Mouse (Mus musculus): Measurements from ENCODE around the gene B4galt4.
A peak's percentile ranks its signal among the peaks of the same experiment; 100 is the strongest.

DNA sequence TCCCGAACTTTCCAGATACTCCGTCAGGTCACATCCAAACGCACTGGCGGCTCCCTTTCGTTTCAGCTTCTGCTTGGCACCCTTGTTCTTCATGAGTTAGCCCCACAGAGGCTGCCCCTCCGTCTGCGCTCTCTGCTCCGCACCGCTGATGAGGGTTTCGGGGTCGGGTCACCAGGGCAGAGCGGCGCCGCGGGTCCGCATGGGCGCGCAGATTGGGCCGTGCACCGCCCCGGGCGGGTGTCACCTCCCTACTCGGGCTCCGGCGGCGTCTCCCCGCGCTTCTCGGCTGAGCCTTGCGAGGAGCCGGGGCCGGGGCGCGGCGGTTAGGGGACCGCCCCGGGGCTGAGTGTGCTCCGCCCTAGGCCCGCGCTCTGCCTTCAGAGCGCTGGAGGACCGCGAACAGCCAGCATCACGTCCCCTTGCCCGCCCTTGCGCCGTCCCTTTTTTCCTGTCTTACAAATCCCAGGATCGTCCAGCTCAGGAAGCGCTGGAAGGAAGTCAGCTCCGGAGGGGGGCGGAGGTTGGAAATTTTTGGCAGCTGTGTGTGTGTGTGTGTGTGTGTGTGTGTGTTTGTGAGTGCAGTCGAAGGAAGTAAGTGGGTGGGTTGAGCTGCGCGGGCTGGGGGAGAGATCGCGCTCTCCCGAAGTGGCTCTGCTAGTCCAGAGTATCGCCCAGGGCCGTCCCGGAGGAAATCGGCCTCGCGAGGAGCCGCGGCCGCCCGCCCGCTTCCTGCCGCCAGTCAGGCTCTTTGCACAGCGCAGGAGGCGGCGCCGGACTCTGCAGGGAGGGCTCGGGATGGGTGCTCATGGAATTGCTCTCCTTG, 29.3 kb upstream of the B4galt4 start, which contains the start of gene Arhgap31:
- TF ChIP-seq POLR2A (IDR thresholded peaks at IDR 0.05; ENCODE audit: control insufficient read depth, extremely low read depth, insufficient read depth, low read length, poor library complexity) = peak; percentile 40
- 0 out of 2 replicates have a peak, but pooled peaks have one; percentile 53 for TF ChIP-seq CTCF (IDR thresholded peaks at IDR 0.05; ENCODE audit: borderline replicate concordance, control insufficient read depth, extremely low read depth, insufficient read depth, low read length, poor library complexity)

All from thymus, adult 2 months (tissue).